Mouse (Mus musculus): ENCODE measurements around the gene Szrd1.
"Not testable (repeated sequence)": the region's sequence is repeated elsewhere in the genome, so short reads cannot be mapped to it uniquely, and the experiment has no call there.

DNA sequence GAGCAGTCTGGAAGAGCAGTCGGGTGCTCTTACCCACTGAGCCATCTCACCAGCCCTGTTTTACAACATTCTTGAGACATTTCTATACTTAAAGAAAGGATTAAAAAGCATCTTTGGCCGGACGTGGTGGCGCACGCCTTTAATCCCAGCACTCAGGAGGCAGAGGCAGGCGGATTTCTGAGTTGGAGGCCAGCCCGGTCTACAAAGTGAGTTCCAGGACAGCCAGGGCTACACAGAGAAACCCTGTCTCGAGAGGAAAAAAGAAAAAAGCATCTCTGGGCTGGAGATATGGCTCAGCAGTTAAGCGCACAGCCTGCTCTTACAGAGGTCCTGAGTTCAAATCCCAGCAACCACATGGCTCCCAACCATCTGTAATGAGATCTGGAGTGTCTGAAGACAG lies 779 bp upstream of the Szrd1 start:
- TF ChIP-seq GATA1, TAL1 (IDR thresholded peaks at IDR 0.05; ENCODE audit: low read length): not testable (repeated sequence)
